Mouse (Mus musculus) bone marrow macrophage, adult 2 months (primary cell): ENCODE measurements around the gene Elp5. TPM values are rescaled to one million over a fixed set of nuclear protein-coding genes. Genes with fewer than 3 reads are reported as not detected.
"Not testable (repeated sequence)": the region's sequence is repeated elsewhere in the genome, so short reads cannot be mapped to it uniquely, and the experiment has no call there.

Source experiments
- H3K27ac ChIP-seq: 2 replicates; pipeline ENCODE4 v1.5.1; 2012; ENCODE audit warnings: low read depth, low read length; ENCODE audit not compliant: insufficient read depth
- H3K4me1 ChIP-seq: 2 replicates; pipeline ENCODE4 v1.6.1; 2012; ENCODE audit warnings: low read length; ENCODE audit not compliant: control insufficient read depth, insufficient read depth
- H3K4me3 ChIP-seq: 2 replicates; pipeline ENCODE4 v1.5.1; 2012; ENCODE audit warnings: mild to moderate bottlenecking, low read length, moderate library complexity; ENCODE audit not compliant: insufficient read depth
- CTCF ChIP-seq: IDR thresholded peaks from 2 replicates; pipeline ENCODE4 v1.5.1; 2012; ENCODE audit warnings: low read depth, mild to moderate bottlenecking, low read length, moderate library complexity
- POLR2A ChIP-seq: IDR thresholded peaks from 2 replicates; pipeline ENCODE4 v1.6.1; 2012; ENCODE audit warnings: mild to moderate bottlenecking, low read depth, low read length, borderline replicate concordance
- polyA plus RNA-seq: library from polyadenylated mRNA; stranded (reverse); fragments of >200 nt; gene quantifications from 2 replicates; pipeline ENCODE4 v1.2.4, GENCODE M21; 2012; ENCODE audit not compliant: missing spikeins, insufficient read depth, insufficient read length

Gene Elp5
- polyA plus RNA-seq, 1 experiment = 41.4 TPM

- no peaks in the 10 kb centered on the region for H3K4me1 ChIP-seq
- TF ChIP-seq POLR2A (no peak), CTCF (no peak)
- no peak overlapping the region for H3K27ac ChIP-seq
- H3K4me3 ChIP-seq = no peak overlapping the region
These were observed 44.9 kb downstream of the Elp5 start for GRCm38 (mm10) chr11:69937385-69937784.

GRCm38 (mm10) chr11:69936714-69937347 lies 45.5 kb downstream of the Elp5 start:
- H3K27ac ChIP-seq = no peak overlapping the region
- H3K4me3 ChIP-seq = no peak overlapping the region
- TF ChIP-seq POLR2A = no peak
- peaks cover 5% of the 10 kb centered on the region for H3K4me1 ChIP-seq

GRCm38 (mm10) chr11:69936156-69936555 lies 46.2 kb downstream of the Elp5 start:
- Histone ChIP-seq H3K4me3 (peak overlapping the region; percentile 30; the same call in 1 of the 2 replicates), H3K27ac (no peak overlapping the region), H3K4me1 (peaks cover 10% of the 10 kb centered on the region)
- no peak for TF ChIP-seq CTCF
- TF ChIP-seq POLR2A = no peak

- no peak for TF ChIP-seq POLR2A
- no peak for TF ChIP-seq CTCF
- peak within 1 kb of the TSS; percentile 30 for H3K4me3 ChIP-seq
- no peak within 1 kb of the TSS for H3K27ac ChIP-seq
- peaks cover 12% of the 10 kb centered on the region for H3K4me1 ChIP-seq
These were observed 47.0 kb downstream of the Elp5 start, which contains the start of gene Ybx2 for GRCm38 (mm10) chr11:69935137-69935879. Ybx2 (plus strand) TSS chr11:69935796.

GRCm38 (mm10) chr11:69934681-69935080 lies 47.6 kb downstream of the Elp5 start:
- no peak overlapping the region for H3K4me3 ChIP-seq
- H3K27ac ChIP-seq = no peak overlapping the region
- no peak for TF ChIP-seq POLR2A
- TF ChIP-seq CTCF = no peak
- peaks cover 12% of the 10 kb centered on the region for H3K4me1 ChIP-seq

GRCm38 (mm10) chr11:69934169-69934568 lies 48.1 kb downstream of the Elp5 start:
- peak; percentile 78 for TF ChIP-seq CTCF
- TF ChIP-seq POLR2A = no peak
- Histone ChIP-seq H3K4me1 (peaks cover 12% of the 10 kb centered on the region), H3K4me3 (peak overlapping the region; percentile 23; the same call in 1 of the 2 replicates), H3K27ac (no peak overlapping the region)

- H3K4me1 ChIP-seq = peaks cover 12% of the 10 kb centered on the region
These were observed 49.3 kb downstream of the Elp5 start for GRCm38 (mm10) chr11:69933066-69933465.

GRCm38 (mm10) chr11:69932254-69932653 lies 50.1 kb downstream of the Elp5 start:
- no peak overlapping the region for H3K4me3 ChIP-seq
- H3K27ac ChIP-seq = no peak overlapping the region
- peaks cover 12% of the 10 kb centered on the region for H3K4me1 ChIP-seq
- TF ChIP-seq POLR2A (no peak), CTCF (no peak)

More at GRCm38 (mm10) chr11:69933066-69933465, 49.3 kb downstream of the Elp5 start:
- Histone ChIP-seq H3K4me3 (no peak overlapping the region), H3K27ac (no peak overlapping the region)
- TF ChIP-seq POLR2A (no peak), CTCF (no peak)

- Histone ChIP-seq H3K27ac (0 out of 2 replicates have a peak overlapping the region, but pooled peaks have one; percentile 27), H3K4me3 (no peak overlapping the region)
- TF ChIP-seq CTCF (no peak), POLR2A (no peak)
These were observed 50.5 kb downstream of the Elp5 start for GRCm38 (mm10) chr11:69931769-69932168.

GRCm38 (mm10) chr11:69930967-69931537 lies 51.3 kb downstream of the Elp5 start:
- TF ChIP-seq POLR2A (no peak), CTCF (no peak)
- H3K4me1 ChIP-seq = peaks cover 12% of the 10 kb centered on the region
- peak overlapping the region; percentile 53 for H3K27ac ChIP-seq
- H3K4me3 ChIP-seq = no peak overlapping the region

More at GRCm38 (mm10) chr11:69931769-69932168, 50.5 kb downstream of the Elp5 start:
- peaks cover 12% of the 10 kb centered on the region for H3K4me1 ChIP-seq

- not testable (repeated sequence) for H3K27ac ChIP-seq, H3K4me3 ChIP-seq
- H3K4me1 ChIP-seq = peaks cover 12% of the 10 kb centered on the region
These were observed 52.1 kb downstream of the Elp5 start for GRCm38 (mm10) chr11:69930176-69930575.
